In the genomic region with DNA sequence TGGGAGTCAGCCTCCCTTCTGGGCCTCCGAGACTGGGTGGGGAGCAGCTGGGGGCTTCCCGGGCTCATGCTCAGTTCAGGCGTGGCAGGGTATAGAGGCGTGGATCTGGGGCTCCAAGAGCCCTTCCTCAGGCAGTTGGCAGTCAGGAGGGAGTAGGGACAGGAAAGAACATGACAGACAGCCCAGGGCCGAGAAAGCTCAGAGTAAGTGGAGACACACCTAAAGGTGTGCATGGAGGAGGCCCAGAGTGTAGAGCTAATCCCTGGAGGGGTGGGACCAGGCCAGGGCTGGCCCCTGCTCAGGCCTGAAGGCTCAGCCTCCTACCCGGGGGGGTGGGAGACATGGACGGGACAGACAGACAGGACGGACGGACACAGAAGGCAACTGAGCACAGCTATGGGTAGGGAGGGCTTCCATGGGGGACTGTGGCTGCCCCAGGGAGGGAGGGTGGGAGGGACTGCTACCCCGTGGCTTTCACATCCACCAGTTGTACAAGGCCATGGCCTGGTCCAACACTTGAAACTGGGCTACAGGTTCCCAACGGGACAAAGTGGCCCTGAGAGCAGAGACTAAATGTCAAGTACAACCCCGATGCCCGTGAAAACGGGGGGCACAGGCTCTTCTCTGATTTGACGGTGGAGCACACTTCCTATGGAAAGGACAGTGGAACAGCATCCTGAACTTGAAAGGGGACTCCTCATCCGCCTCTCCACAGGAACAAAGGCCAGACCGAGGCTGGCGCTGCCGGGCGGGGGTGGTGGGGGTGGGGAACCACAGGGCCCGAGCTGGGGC, we compare ENCODE assay signal across 11 mouse cellular contexts. TPM values are rescaled to one million over a fixed set of nuclear protein-coding genes. Genes with fewer than 3 reads are reported as not detected.
DNase-seq lines count a peak whose midpoint lies in the region; ATAC-seq and TF ChIP-seq lines count a peak whose summit lies in the region.
"Had no signal": no experiment of that assay in that cellular context is flagged by ENCODE, and none has a peak within 500 bp of the region (broad histone marks: within the 10 kb centered on the region; RNA-seq: fewer than 3 reads in every experiment).

No protein-coding gene starts in this region.

- H3K4me1 ChIP-seq in heart, embryonic 14.5 days (ENCODE audit: control insufficient read depth in 2 of 2, insufficient read depth in 2 of 2, low read length in 2 of 2) = peaks cover 33 to 56% of the 10 kb centered on the region in 2 experiments
- H3K4me1 ChIP-seq in heart, adult 2 months (ENCODE audit: control insufficient read depth, insufficient read depth, low read length) = no peaks in the 10 kb centered on the region; the same call in 1 of the 2 replicates
- H3K4me1 ChIP-seq in embryonic facial prominence, embryonic 12.5 days = peaks cover 66% of the 10 kb centered on the region
- peaks cover 27% of the 10 kb centered on the region for H3K4me1 ChIP-seq in hindbrain, embryonic 11.5 days (replicated peaks; ENCODE audit: control insufficient read depth, insufficient read depth, low read length)
- peaks cover 77% of the 10 kb centered on the region for H3K4me1 ChIP-seq in midbrain, embryonic 12.5 days

- no peaks in the 10 kb centered on the region for H3K27me3 ChIP-seq in heart, embryonic 14.5 days (ENCODE audit: control insufficient read depth, insufficient read depth, low read length)
- no peaks in the 10 kb centered on the region for H3K27me3 ChIP-seq in heart, adult 2 months (ENCODE audit: control insufficient read depth, insufficient read depth, low read length)
- H3K27me3 ChIP-seq in embryonic facial prominence, embryonic 12.5 days = no peaks in the 10 kb centered on the region
- H3K27me3 ChIP-seq in hindbrain, embryonic 11.5 days (ENCODE audit: control insufficient read depth, insufficient read depth, low read length) = no peaks in the 10 kb centered on the region
- no peaks in the 10 kb centered on the region for H3K27me3 ChIP-seq in midbrain, embryonic 12.5 days
- H3K27me3 ChIP-seq: CH12.LX had no signal

- no peak for ATAC-seq in heart, embryonic 14.5 days (ENCODE audit: insufficient number of reproducible peaks, insufficient read depth, low FRiP score, low read depth)
- no peak for ATAC-seq in embryonic facial prominence, embryonic 12.5 days (ENCODE audit: insufficient number of reproducible peaks, insufficient read depth, low FRiP score, low TSS enrichment)
- ATAC-seq in hindbrain, embryonic 11.5 days (ENCODE audit: low FRiP score) = no peak
- ATAC-seq in midbrain, embryonic 12.5 days (ENCODE audit: low FRiP score, low read depth) = no peak
- ATAC-seq: activated CD4-positive, CD25-positive, alpha-beta regulatory T cell, adult 4 months had no signal

- peaks cover 1% of the 10 kb centered on the region; the same call in 1 of the 2 replicates for H3K79me2 ChIP-seq in heart, adult 2 months (replicated peaks; ENCODE audit: control insufficient read depth, insufficient read depth, low read length)

- intact Hi-C loops in heart, adult 2 months (cut with DNase I) = no loop called here

- 77% methylated on average over 21 of the region's 21 CpGs for WGBS in heart, embryonic 14.5 days
- WGBS in heart, adult 2 months = 70% methylated on average over 21 of the region's 21 CpGs
- 74% methylated on average over 21 of the region's 21 CpGs for WGBS in embryonic facial prominence, embryonic 12.5 days
- WGBS in hindbrain, embryonic 11.5 days = 74% methylated on average over 17 of the region's 21 CpGs
- 75% methylated on average over 21 of the region's 21 CpGs for WGBS in midbrain, embryonic 12.5 days

- no peak overlapping the region for H3K4me3 ChIP-seq in heart, embryonic 14.5 days (ENCODE audit: control insufficient read depth in 1 of 2, insufficient read depth in 1 of 2, low read depth in 1 of 2, low read length in 2 of 2)
- H3K4me3 ChIP-seq in heart, adult 2 months = no peak overlapping the region
- H3K4me3 ChIP-seq in embryonic facial prominence, embryonic 12.5 days = no peak overlapping the region
- no peak overlapping the region for H3K4me3 ChIP-seq in hindbrain, embryonic 11.5 days (ENCODE audit: low read depth, low read length)
- H3K4me3 ChIP-seq in midbrain, embryonic 12.5 days = no peak overlapping the region

- TF ChIP-seq POLR2A in heart, adult 2 months (IDR thresholded peaks at IDR 0.05; ENCODE audit: insufficient read depth, low read depth, low read length) = no peak

- no peak for TF ChIP-seq CTCF in heart, adult 2 months (IDR thresholded peaks at IDR 0.05)

- H3K4me2 ChIP-seq in heart, embryonic 14.5 days (ENCODE audit: low read length) = no peak overlapping the region
- H3K4me2 ChIP-seq in embryonic facial prominence, embryonic 12.5 days (replicated peaks) = peak overlapping the region; percentile 29
- H3K4me2 ChIP-seq in hindbrain, embryonic 11.5 days (replicated peaks; ENCODE audit: low read depth, low read length) = no peak overlapping the region
- H3K4me2 ChIP-seq in midbrain, embryonic 12.5 days (replicated peaks) = no peak overlapping the region

- no peaks in the 10 kb centered on the region for H3K9me3 ChIP-seq in heart, embryonic 14.5 days (ENCODE audit: control insufficient read depth, low read length)
- H3K9me3 ChIP-seq in embryonic facial prominence, embryonic 12.5 days = no peaks in the 10 kb centered on the region
- H3K9me3 ChIP-seq in hindbrain, embryonic 11.5 days (ENCODE audit: control insufficient read depth, low read length) = no peaks in the 10 kb centered on the region
- H3K9me3 ChIP-seq in midbrain, embryonic 12.5 days = no peaks in the 10 kb centered on the region

- DNase-seq in heart, adult 2 months = no peak
- DNase-seq in hindbrain, embryonic 11.5 days (ENCODE audit: low spot score) = no peak
- no peak for DNase-seq in c-Kit-positive CD71-positive TER-119-positive erythroid progenitor cells, embryonic 14.5 days (ENCODE audit: low spot score)
- DNase-seq in spleen, postnatal 10 days (ENCODE audit: low spot score in 2 of 2) = no peak
- no peak for DNase-seq in frontal cortex, adult 2 months (ENCODE audit: extremely low spot score in 1 of 2, low spot score in 1 of 2)

- 0 out of 2 replicates have a peak overlapping the region, but pooled peaks have one; percentile 4 for H3K9ac ChIP-seq in heart, embryonic 14.5 days (ENCODE audit: low read length)
- no peak overlapping the region; the same call in 1 of the 2 replicates for H3K9ac ChIP-seq in heart, adult 2 months (ENCODE audit: low read depth, low read length)
- peak overlapping the region; percentile 15; the same call in 1 of the 2 replicates for H3K9ac ChIP-seq in embryonic facial prominence, embryonic 12.5 days
- no peak overlapping the region for H3K9ac ChIP-seq in hindbrain, embryonic 11.5 days (ENCODE audit: low read depth, low read length)
- H3K9ac ChIP-seq in midbrain, embryonic 12.5 days (replicated peaks) = no peak overlapping the region; the same call in 1 of the 2 replicates

- no peak for TF ChIP-seq EP300 in heart, adult 2 months (IDR thresholded peaks at IDR 0.05; ENCODE audit: insufficient read depth, low read depth, low read length)

- no peaks in the 10 kb centered on the region for H3K36me3 ChIP-seq in heart, embryonic 14.5 days (ENCODE audit: control insufficient read depth, insufficient read depth, low read length)
- H3K36me3 ChIP-seq in heart, adult 2 months (ENCODE audit: control insufficient read depth, insufficient read depth, low read length) = no peaks in the 10 kb centered on the region
- H3K36me3 ChIP-seq in embryonic facial prominence, embryonic 12.5 days = no peaks in the 10 kb centered on the region
- H3K36me3 ChIP-seq in hindbrain, embryonic 11.5 days (ENCODE audit: control insufficient read depth, insufficient read depth, low read length) = no peaks in the 10 kb centered on the region
- H3K36me3 ChIP-seq in midbrain, embryonic 12.5 days = no peaks in the 10 kb centered on the region

- H3K27ac ChIP-seq in heart, embryonic 14.5 days (replicated peaks in 1 of 2; ENCODE audit: control insufficient read depth in 1 of 2, insufficient read depth in 1 of 2, low read depth in 2 of 2, low read length in 2 of 2) = no peak overlapping the region; a peak in 1 of 4 replicates
- no peak overlapping the region for H3K27ac ChIP-seq in heart, adult 2 months
- peak overlapping the region; percentile 84 for H3K27ac ChIP-seq in embryonic facial prominence, embryonic 12.5 days
- H3K27ac ChIP-seq in hindbrain, embryonic 11.5 days (ENCODE audit: low read depth, low read length) = peak overlapping the region; percentile 68
- H3K27ac ChIP-seq in midbrain, embryonic 12.5 days (replicated peaks) = peak overlapping the region; percentile 73

RNA-seq across cellular contexts. Expression of gene Ccnk, which starts 40.6 kb away (rescaled TPM):
- polyA plus RNA-seq in heart, embryonic 14.5 days (2014; fragmentation: Nextera tagmentation; extraction: Ambion mirVana) = 3.2 and 3.9 TPM in 2 replicates
- total RNA-seq in heart, adult 2 months (2021) = 10 to 100 TPM; 28.9 to 31.9 TPM
- 14.8 and 20.6 TPM in 2 replicates for polyA plus RNA-seq in heart, adult 2 months (2012; rRNA removed)
- 3.4 and 4.3 TPM in 2 replicates for polyA plus RNA-seq in embryonic facial prominence, embryonic 12.5 days (2016; fragmentation: Nextera tagmentation; extraction: Ambion mirVana)
- 8.6 and 10.6 TPM in 2 replicates for polyA plus RNA-seq in hindbrain, embryonic 11.5 days (2014; fragmentation: Nextera tagmentation; extraction: Ambion mirVana)
- 3.8 and 4.0 TPM in 2 replicates for polyA plus RNA-seq in midbrain, embryonic 12.5 days (2016; fragmentation: Nextera tagmentation; extraction: Ambion mirVana)
- polyA plus RNA-seq in frontal cortex, adult 2 months (2012; rRNA removed) = 24.7 and 27.3 TPM in 2 replicates

RNA-seq across cellular contexts. Expression of gene Setd3, which starts 40.9 kb away (rescaled TPM):
- 60.4 and 68.2 TPM in 2 replicates for polyA plus RNA-seq in heart, embryonic 14.5 days (2014; fragmentation: Nextera tagmentation; extraction: Ambion mirVana)
- total RNA-seq in heart, adult 2 months (2021) = 10 to 100 TPM; 84.6 to 99.8 TPM
- polyA plus RNA-seq in heart, adult 2 months (2012; rRNA removed) = 25.0 and 46.8 TPM in 2 replicates
- 98.4 and 103 TPM in 2 replicates for polyA plus RNA-seq in embryonic facial prominence, embryonic 12.5 days (2016; fragmentation: Nextera tagmentation; extraction: Ambion mirVana)
- 90.7 and 92.1 TPM in 2 replicates for polyA plus RNA-seq in hindbrain, embryonic 11.5 days (2014; fragmentation: Nextera tagmentation; extraction: Ambion mirVana)
- polyA plus RNA-seq in midbrain, embryonic 12.5 days (2016; fragmentation: Nextera tagmentation; extraction: Ambion mirVana) = 97.7 and 99.4 TPM in 2 replicates
- 101 and 117 TPM in 2 replicates for polyA plus RNA-seq in frontal cortex, adult 2 months (2012; rRNA removed)

RNA-seq across cellular contexts. Expression of gene Ccdc85c, which starts 55.2 kb away (rescaled TPM):
- polyA plus RNA-seq in heart, embryonic 14.5 days (2014; fragmentation: Nextera tagmentation; extraction: Ambion mirVana) = 7.2 and 8.2 TPM in 2 replicates
- 10 to 100 TPM; 39.2 to 43.9 TPM for total RNA-seq in heart, adult 2 months (2021)
- 27.1 and 29.3 TPM in 2 replicates for polyA plus RNA-seq in heart, adult 2 months (2012; rRNA removed)
- 7.7 and 7.9 TPM in 2 replicates for polyA plus RNA-seq in embryonic facial prominence, embryonic 12.5 days (2016; fragmentation: Nextera tagmentation; extraction: Ambion mirVana)
- polyA plus RNA-seq in hindbrain, embryonic 11.5 days (2014; fragmentation: Nextera tagmentation; extraction: Ambion mirVana) = 17.2 and 17.8 TPM in 2 replicates
- polyA plus RNA-seq in midbrain, embryonic 12.5 days (2016; fragmentation: Nextera tagmentation; extraction: Ambion mirVana) = 17.0 and 21.6 TPM in 2 replicates
- 44.2 and 44.8 TPM in 2 replicates for polyA plus RNA-seq in frontal cortex, adult 2 months (2012; rRNA removed)
- total RNA-seq: monocyte, adult 5-6 weeks had no signal

Comparison
In these comparisons a context has a peak if more than half of its experiments do, and no peak if none do; other contexts are left out.
1. H3K9ac ChIP-seq: peak in heart, embryonic 14.5 days (single experiment) and embryonic facial prominence, embryonic 12.5 days (single experiment); none in heart, adult 2 months (single experiment), hindbrain, embryonic 11.5 days (single experiment) and midbrain, embryonic 12.5 days (single experiment).
2. H3K27ac ChIP-seq: peak in embryonic facial prominence, embryonic 12.5 days (single experiment), hindbrain, embryonic 11.5 days (single experiment) and midbrain, embryonic 12.5 days (single experiment); none in heart, embryonic 14.5 days (0 of 2) and heart, adult 2 months (single experiment).